Mouse (Mus musculus) midbrain, embryonic 11.5 days (tissue): Measurements from ENCODE around the gene Trim40. TPM values are rescaled to one million over a fixed set of nuclear protein-coding genes. Genes with fewer than 3 reads are reported as not detected.
"Not testable (repeated sequence)": the region's sequence is repeated elsewhere in the genome, so short reads cannot be mapped to it uniquely, and the experiment has no call there.

Experiments used
- ATAC-seq: fragments of 200-750 bp; cut with Nextera tagmentation; 2 replicates; pipeline ENCODE4 v1.8.0; 2017; ENCODE audit warnings: moderate TSS enrichment, moderate library complexity; ENCODE audit not compliant: low FRiP score
- DNase-seq: peaks from one replicate; pipeline ENCODE4 v3.0.0; 2015; ENCODE audit warnings: low spot score; ENCODE audit errors: missing footprints
- H3K27ac ChIP-seq: fragments of 300-500 bp; sonication (generic); 2 replicates; pipeline ENCODE4 v1.5.1; 2014; ENCODE audit warnings: low read depth, low read length
- H3K27me3 ChIP-seq: fragments of 300-500 bp; sonication (generic); 2 replicates; pipeline ENCODE4 v1.6.1; 2014; ENCODE audit warnings: mild to moderate bottlenecking, low read length, moderate library complexity, mixed read lengths; ENCODE audit not compliant: control insufficient read depth, insufficient read depth
- H3K36me3 ChIP-seq: fragments of 300-500 bp; sonication (generic); 2 replicates; pipeline ENCODE4 v1.6.1; 2014; ENCODE audit warnings: mild to moderate bottlenecking, low read length, moderate library complexity, mixed read lengths; ENCODE audit not compliant: control insufficient read depth, insufficient read depth
- H3K4me1 ChIP-seq: fragments of 300-500 bp; sonication (generic); 2 replicates; pipeline ENCODE4 v1.6.1; 2014; ENCODE audit warnings: low read length; ENCODE audit not compliant: control insufficient read depth, insufficient read depth
- H3K4me2 ChIP-seq: fragments of 300-500 bp; sonication (generic); 2 replicates; pipeline ENCODE4 v1.6.1; 2014; ENCODE audit warnings: mild to moderate bottlenecking, moderate library complexity
- H3K4me3 ChIP-seq: fragments of 300-500 bp; sonication (generic); 2 replicates; pipeline ENCODE4 v1.5.1; 2014; ENCODE audit warnings: low read depth, low read length
- H3K9ac ChIP-seq: fragments of 300-500 bp; sonication (generic); 2 replicates; pipeline ENCODE4 v1.6.1; 2014; ENCODE audit warnings: low read length
- H3K9me3 ChIP-seq: fragments of 300-500 bp; sonication (generic); 2 replicates; pipeline ENCODE4 v1.6.1; 2016; ENCODE audit warnings: low read length; ENCODE audit not compliant: control insufficient read depth
- WGBS: fragments of 180-500 bp; shearing (Covaris S2); extraction: QIAGEN DNeasy Blood & Tissue Kit; methylation state at CpG from one replicate; pipeline ENCODE4 v1.1.7; 2014; 5-methylcytosine and 5-hydroxymethylcytosine counted together
- polyA plus RNA-seq: library from polyadenylated mRNA; unstranded; fragments of >200 nt; fragmentation: Nextera tagmentation; extraction: Ambion mirVana; gene quantifications from 2 replicates; pipeline ENCODE4 v1.2.1, GENCODE M21; 2014

Trim40 gene
- polyA plus RNA-seq, 1 experiment from 2014 or later = not detected

DNA sequence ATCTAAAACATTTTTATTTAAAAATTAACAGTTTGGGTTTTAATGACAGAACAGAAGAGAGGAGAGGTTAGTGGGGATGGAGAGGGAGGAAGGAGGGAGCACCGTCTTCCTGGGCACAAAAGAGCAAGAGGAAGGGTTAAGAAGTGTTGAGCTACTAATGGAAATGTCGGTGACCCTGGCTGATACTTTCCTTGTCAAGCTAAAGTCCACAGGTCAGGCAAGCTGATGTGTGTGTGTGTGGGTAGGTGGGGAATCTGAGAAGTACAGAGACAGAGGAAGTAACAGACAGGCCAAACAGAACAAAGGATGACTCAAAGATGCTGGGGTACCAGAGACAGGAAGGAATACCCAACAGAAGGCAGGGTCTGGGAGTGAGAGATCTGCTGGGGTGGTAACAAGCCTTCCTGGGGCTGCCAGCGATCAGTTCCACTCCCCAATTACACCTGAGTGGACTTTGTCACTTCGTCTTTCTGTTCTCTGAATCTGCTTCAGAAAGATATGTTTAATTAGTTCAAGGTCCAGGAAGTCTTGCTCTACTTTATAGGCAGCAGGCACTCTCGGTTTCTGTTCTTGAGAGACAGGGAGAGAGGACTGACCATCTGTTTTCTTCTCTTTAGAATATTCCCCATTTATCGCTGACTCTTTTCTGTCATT lies 7.8 kb upstream of the Trim40 start, which contains the start of gene Trim31:
Trim31 (plus strand) TSS at position 567 of the 654 bp plus-strand sequence.
- no peak within 1 kb of the TSS for H3K9ac ChIP-seq
- 67% methylated on average over 6 of the region's 6 CpGs for WGBS
- H3K9me3 ChIP-seq = no peaks in the 10 kb centered on the region
- ATAC-seq (no peak), DNase-seq (no peak)
- H3K4me3 ChIP-seq = no peak within 1 kb of the TSS
- no peak within 1 kb of the TSS for H3K27ac ChIP-seq
- no peak within 1 kb of the TSS for H3K4me2 ChIP-seq
- H3K36me3 ChIP-seq = no peaks in the 10 kb centered on the region
- no peaks in the 10 kb centered on the region for H3K27me3 ChIP-seq
- H3K4me1 ChIP-seq = no peaks in the 10 kb centered on the region

DNA sequence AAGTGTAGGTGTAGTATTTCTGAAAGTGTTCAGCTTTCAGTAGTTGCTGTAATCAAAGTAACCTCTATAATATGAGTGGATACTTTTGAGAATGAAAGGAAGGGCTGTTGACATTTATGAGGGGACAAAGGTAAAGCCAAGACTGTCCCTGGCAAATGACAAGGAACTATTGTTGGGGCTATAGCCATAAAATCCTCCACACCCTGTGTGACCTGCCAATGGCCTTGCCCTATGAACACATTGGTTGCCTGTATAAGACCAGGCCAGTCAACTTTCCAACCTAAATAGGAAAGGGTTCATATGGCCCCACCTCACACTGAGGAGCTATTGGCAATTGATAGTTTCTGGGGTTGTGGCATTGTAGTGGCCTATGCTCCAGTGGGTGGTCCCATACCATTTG lies 7.1 kb upstream of the Trim40 start:
- Histone ChIP-seq H3K4me3 (no peak overlapping the region), H3K9ac (no peak overlapping the region), H3K27me3 (no peaks in the 10 kb centered on the region), H3K9me3 (no peaks in the 10 kb centered on the region), H3K4me2 (no peak overlapping the region), H3K4me1 (no peaks in the 10 kb centered on the region), H3K27ac (no peak overlapping the region), H3K36me3 (no peaks in the 10 kb centered on the region)
- no peak for DNase-seq
- no peak for ATAC-seq

DNA sequence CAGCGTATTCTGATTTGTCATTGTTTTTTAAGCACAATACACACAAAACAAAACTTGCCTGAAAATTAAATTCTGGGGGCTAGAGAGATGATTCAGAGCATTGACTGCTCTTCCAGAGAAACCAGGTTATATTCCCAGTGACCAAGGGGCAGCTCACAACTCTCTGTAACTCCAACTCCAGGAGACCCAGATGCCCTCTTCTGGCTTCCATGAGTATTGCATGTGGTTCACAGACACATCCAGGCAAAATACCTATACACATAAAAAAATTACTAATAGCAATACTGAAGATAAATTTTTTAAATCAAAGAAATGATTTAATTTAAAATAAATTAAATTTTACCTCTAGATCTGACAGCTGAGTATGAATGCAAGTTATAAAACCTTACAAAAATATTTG lies 6.7 kb upstream of the Trim40 start:
- no peak overlapping the region for H3K4me2 ChIP-seq
- DNase-seq (no peak), ATAC-seq (no peak)
- H3K27ac ChIP-seq = no peak overlapping the region
- no peaks in the 10 kb centered on the region for H3K4me1 ChIP-seq
- 90% methylated on average over 1 of the region's 1 CpGs for WGBS
- H3K9me3 ChIP-seq = no peaks in the 10 kb centered on the region
- no peaks in the 10 kb centered on the region for H3K36me3 ChIP-seq
- H3K9ac ChIP-seq = no peak overlapping the region
- no peaks in the 10 kb centered on the region for H3K27me3 ChIP-seq
- no peak overlapping the region for H3K4me3 ChIP-seq

DNA sequence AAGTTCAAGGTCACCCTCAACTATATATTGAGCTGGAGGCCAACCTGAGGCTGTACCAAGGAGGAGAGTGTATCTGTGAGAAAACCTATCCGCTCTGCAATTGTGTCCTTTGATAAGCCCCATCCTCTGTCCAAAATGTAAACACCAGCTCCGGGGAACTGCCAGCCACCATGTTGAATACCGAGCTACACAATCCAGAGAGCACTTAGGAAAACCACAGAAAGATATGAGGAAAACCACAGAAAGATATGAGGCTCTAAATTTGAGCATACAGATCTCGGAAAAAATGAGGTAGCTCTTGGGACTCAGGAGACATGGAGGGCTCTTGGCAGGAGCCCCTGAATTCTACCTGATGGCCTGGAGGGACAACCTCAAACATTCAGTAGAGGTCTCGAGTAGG lies 3.5 kb upstream of the Trim40 start:
- DNase-seq (no peak), ATAC-seq (no peak)
- Histone ChIP-seq H3K36me3 (no peaks in the 10 kb centered on the region), H3K27me3 (no peaks in the 10 kb centered on the region), H3K27ac (no peak overlapping the region), H3K4me3 (no peak overlapping the region), H3K4me1 (no peaks in the 10 kb centered on the region), H3K9ac (no peak overlapping the region), H3K4me2 (no peak overlapping the region), H3K9me3 (no peaks in the 10 kb centered on the region)
- 85% methylated on average over 5 of the region's 5 CpGs for WGBS

DNA sequence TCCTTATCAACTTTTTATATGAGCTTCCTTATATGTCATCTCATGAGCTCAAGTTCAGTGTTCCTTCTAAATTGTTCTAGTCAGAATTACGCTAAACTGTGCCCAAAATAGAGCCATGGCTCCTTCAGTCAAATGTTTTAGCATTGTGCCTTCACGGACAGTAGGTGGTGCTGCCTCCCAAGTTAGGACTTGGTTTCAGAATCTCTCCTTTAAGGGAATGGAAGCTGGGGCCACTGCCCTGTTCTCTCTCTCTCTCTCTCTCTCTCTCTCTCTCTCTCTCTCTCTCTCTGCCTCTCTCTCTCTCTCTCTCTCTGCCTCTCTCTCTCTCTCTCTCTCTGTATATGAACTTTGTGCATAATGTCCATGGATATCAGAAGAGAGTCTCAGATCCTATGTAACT lies 2.4 kb upstream of the Trim40 start:
- Histone ChIP-seq H3K27ac (no peak overlapping the region), H3K4me2 (no peak overlapping the region), H3K4me3 (no peak overlapping the region), H3K9ac (no peak overlapping the region), H3K4me1 (no peaks in the 10 kb centered on the region), H3K27me3 (no peaks in the 10 kb centered on the region), H3K9me3 (no peaks in the 10 kb centered on the region), H3K36me3 (no peaks in the 10 kb centered on the region)
- ATAC-seq (peak; percentile 24; the same call in 1 of the 2 replicates), DNase-seq (no peak)
- 11% methylated on average over 2 of the region's 2 CpGs for WGBS

DNA sequence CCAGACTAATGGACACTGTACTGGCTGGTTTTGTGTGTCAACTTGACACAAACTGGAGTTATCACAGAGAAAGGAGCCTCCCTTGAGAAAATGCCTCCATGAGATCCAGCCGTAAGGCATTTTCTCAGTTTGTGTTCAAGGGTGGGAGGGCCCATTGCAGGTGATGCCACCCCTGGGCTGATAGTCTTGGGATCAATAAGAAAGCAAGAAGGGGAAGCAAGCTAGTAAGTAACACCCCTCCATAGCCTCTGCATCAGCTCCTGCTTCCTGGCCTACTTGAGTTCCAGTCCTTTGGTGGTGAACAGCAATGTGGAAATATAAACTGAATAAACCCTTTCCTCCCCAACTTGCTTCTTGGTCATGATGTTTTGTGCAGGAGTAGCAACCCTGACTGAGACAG lies 1.6 kb upstream of the Trim40 start:
- H3K9ac ChIP-seq, DNase-seq, H3K4me3 ChIP-seq, H3K27ac ChIP-seq, ATAC-seq, H3K36me3 ChIP-seq, H3K9me3 ChIP-seq, H3K27me3 ChIP-seq, H3K4me2 ChIP-seq, H3K4me1 ChIP-seq: not testable (repeated sequence)
- WGBS = 93% methylated on average over 1 of the region's 1 CpGs

DNA sequence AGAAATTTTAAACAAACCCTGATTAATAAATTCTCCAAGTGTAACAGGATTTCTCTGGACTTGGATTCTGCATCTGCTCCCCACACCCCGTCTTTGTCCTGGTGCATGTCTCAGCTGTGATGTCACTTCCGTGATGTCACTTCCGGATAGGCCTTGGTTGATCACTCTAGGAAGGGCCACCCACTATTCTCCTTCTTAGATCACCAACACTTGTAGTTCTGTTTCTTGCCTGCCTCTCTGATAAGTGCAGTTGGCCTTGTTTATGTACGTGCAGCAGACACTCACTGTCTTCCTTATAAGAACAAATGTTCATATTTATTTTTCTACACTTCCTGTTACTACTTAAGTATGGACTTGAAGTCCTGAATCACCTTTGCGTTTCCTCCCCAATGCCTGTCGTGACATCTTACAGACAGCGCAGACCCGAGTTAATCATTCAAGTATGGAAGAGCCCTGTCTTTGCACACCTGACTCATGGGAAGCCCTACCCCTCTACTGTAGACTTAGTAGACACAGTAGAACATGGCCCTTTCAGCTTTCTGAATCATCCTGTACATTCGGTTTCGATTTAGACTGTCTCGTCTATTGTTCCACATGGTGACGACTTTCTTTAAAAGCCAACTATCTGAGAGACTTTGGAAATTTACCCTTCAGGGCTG lies 4.7 kb downstream of the Trim40 start:
- DNase-seq (no peak), ATAC-seq (no peak)
- 91% methylated on average over 12 of the region's 12 CpGs for WGBS
- Histone ChIP-seq H3K4me2 (no peak overlapping the region), H3K4me1 (no peaks in the 10 kb centered on the region), H3K36me3 (no peaks in the 10 kb centered on the region), H3K9ac (no peak overlapping the region), H3K27me3 (no peaks in the 10 kb centered on the region), H3K4me3 (no peak overlapping the region), H3K27ac (no peak overlapping the region), H3K9me3 (no peaks in the 10 kb centered on the region)

DNA sequence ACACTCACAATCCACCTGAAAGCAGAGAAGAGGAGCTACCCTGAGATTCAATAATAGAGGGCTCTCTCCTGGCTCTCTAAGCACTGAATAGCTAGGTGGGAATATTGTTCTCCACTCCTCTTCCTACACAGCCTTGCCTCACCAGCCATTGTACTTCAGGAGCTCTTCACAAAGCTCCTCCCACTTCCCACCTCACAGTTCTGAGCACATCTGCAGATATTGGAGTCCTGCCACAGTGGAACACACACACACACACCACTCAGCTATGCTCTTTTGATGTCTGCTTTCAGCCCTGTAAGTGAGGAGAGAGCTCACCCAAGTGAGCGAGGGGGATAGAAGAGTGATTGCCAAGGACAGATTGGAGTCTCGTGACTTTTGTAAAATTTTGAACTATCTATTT lies 6.6 kb downstream of the Trim40 start:
- Histone ChIP-seq H3K36me3 (no peaks in the 10 kb centered on the region), H3K4me3 (no peak overlapping the region), H3K4me2 (no peak overlapping the region), H3K27ac (no peak overlapping the region), H3K4me1 (no peaks in the 10 kb centered on the region), H3K9me3 (no peaks in the 10 kb centered on the region), H3K9ac (no peak overlapping the region), H3K27me3 (no peaks in the 10 kb centered on the region)
- WGBS = 82% methylated on average over 2 of the region's 2 CpGs
- DNase-seq (no peak), ATAC-seq (no peak)

DNA sequence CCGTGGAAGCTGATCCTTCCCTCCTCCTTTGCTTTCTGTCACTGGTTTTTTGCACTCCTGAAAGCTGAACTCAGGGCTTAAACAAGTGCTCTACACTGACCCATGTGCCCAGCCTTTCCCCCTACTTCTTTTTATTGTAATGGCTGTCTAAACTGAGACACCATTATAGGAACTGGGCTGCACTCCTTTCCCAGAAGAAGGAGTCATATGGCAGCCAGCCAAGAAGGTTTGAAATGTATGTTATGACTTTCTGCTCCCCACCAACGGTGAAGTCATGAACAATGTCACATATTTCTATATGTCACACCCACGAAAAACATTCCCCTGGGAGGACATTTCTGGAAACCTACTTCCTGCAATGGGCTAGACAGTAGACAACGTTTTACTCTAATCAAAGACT lies 15.3 kb downstream of the Trim40 start:
- Histone ChIP-seq H3K9ac (no peak overlapping the region), H3K27me3 (no peaks in the 10 kb centered on the region), H3K4me2 (no peak overlapping the region), H3K27ac (no peak overlapping the region), H3K4me3 (no peak overlapping the region), H3K9me3 (no peaks in the 10 kb centered on the region), H3K4me1 (no peaks in the 10 kb centered on the region), H3K36me3 (no peaks in the 10 kb centered on the region)
- no peak for ATAC-seq
- no peak for DNase-seq
- 75% methylated on average over 4 of the region's 4 CpGs for WGBS
